Mouse (Mus musculus) intestine, embryonic 16.5 days (tissue): ENCODE measurements around the gene Nr4a3. TPM values are rescaled to one million over a fixed set of nuclear protein-coding genes. Genes with fewer than 3 reads are reported as not detected.

Experiments
- ATAC-seq: fragments of 200-750 bp; cut with Nextera tagmentation; 2 replicates; pipeline ENCODE4 v1.8.0; 2017; ENCODE audit warnings: moderate TSS enrichment, moderate library complexity
- H3K27ac ChIP-seq: fragments of 300-500 bp; sonication (generic); 2 replicates; pipeline ENCODE4 v1.5.1; 2014; ENCODE audit warnings: mild to moderate bottlenecking, low read length
- H3K27me3 ChIP-seq: fragments of 300-500 bp; sonication (generic); replicated peaks from 2 replicates; pipeline ENCODE4 v1.6.1; 2014; ENCODE audit warnings: low read length, control low read depth, mixed read lengths; ENCODE audit not compliant: control insufficient read depth, insufficient read depth
- H3K36me3 ChIP-seq: fragments of 300-500 bp; sonication (generic); 2 replicates; pipeline ENCODE4 v1.6.1; 2014; ENCODE audit warnings: low read length, control low read depth; ENCODE audit not compliant: control insufficient read depth, insufficient read depth
- H3K4me1 ChIP-seq: fragments of 300-500 bp; sonication (generic); 2 replicates; pipeline ENCODE4 v1.6.1; 2014; ENCODE audit warnings: low read length, control low read depth, mixed read lengths; ENCODE audit not compliant: control insufficient read depth, insufficient read depth
- H3K4me2 ChIP-seq: fragments of 300-500 bp; sonication (generic); 2 replicates; pipeline ENCODE4 v1.6.1; 2014; ENCODE audit warnings: low read depth, low read length, control low read depth
- H3K4me3 ChIP-seq: fragments of 300-500 bp; sonication (generic); 2 replicates; pipeline ENCODE4 v1.5.1; 2014; ENCODE audit warnings: mild to moderate bottlenecking, low read length
- H3K9ac ChIP-seq: fragments of 300-500 bp; sonication (generic); 2 replicates; pipeline ENCODE4 v1.6.1; 2014; ENCODE audit warnings: low read depth, low read length
- H3K9me3 ChIP-seq: fragments of 300-500 bp; sonication (generic); 2 replicates; pipeline ENCODE4 v1.6.1; 2016; ENCODE audit warnings: low read length, control low read depth; ENCODE audit not compliant: control insufficient read depth
- WGBS: fragments of 180-500 bp; shearing (Covaris S2); extraction: QIAGEN DNeasy Blood & Tissue Kit; methylation state at CpG from one replicate; pipeline ENCODE4 v1.1.7; 2014; 5-methylcytosine and 5-hydroxymethylcytosine counted together
- polyA plus RNA-seq: library from polyadenylated mRNA; unstranded; fragments of >200 nt; fragmentation: Nextera tagmentation; extraction: Ambion mirVana; gene quantifications from 2 replicates; pipeline ENCODE4 v1.2.1, GENCODE M21; 2015

Gene Nr4a3
- polyA plus RNA-seq, 1 experiment from 2014 or later, result 0.16 TPM

GRCm38 (mm10) chr4:48124773-48125469 is 80.0 kb downstream of the Nr4a3 start, which contains the start of gene Stx17:
Stx17 (plus strand) TSS chr4:48124915.
- Histone ChIP-seq H3K9me3 (no peaks in the 10 kb centered on the region), H3K27me3 (no peaks in the 10 kb centered on the region), H3K4me3 (peak within 1 kb of the TSS; percentile 95), H3K27ac (peak within 1 kb of the TSS; percentile 33), H3K36me3 (no peaks in the 10 kb centered on the region), H3K4me1 (0 out of 2 replicates have a peak, but pooled peaks cover 5% of the 10 kb centered on the region), H3K9ac (peak within 1 kb of the TSS; percentile 96), H3K4me2 (peak within 1 kb of the TSS; percentile 73)
- 1% methylated on average over 56 of the region's 58 CpGs for WGBS
- peak; percentile 100 for ATAC-seq

DNA sequence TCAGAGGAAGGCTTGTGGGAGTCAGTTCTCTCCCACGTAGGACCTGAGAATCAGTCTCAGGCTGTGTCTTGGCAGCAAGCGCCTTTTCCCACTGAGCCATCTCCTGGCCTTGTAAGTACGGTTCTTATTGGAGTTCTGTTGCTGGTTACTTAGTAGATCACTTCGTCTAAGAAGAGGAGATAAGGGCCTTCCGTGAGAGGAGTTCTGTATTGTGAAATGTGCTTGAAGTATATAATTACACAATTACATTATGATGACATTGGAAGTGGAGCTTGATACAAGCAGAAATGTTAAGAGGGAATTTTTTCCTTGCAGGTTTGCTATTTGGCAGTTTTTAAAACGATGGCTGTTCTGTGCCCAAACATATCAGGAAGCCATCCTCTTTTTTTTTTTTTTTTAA is 85.4 kb downstream of the Nr4a3 start:
- no peak for ATAC-seq
- Histone ChIP-seq H3K27ac (no peak overlapping the region), H3K4me1 (0 out of 2 replicates have a peak, but pooled peaks cover 4% of the 10 kb centered on the region), H3K9me3 (no peaks in the 10 kb centered on the region), H3K36me3 (no peaks in the 10 kb centered on the region), H3K9ac (no peak overlapping the region), H3K4me2 (no peak overlapping the region), H3K4me3 (no peak overlapping the region), H3K27me3 (no peaks in the 10 kb centered on the region)
- whole genome bisulfite sequencing, result 82% methylated on average over 6 of the region's 6 CpGs

GRCm38 (mm10) chr4:48131606-48132005 is 86.7 kb downstream of the Nr4a3 start:
- no peak overlapping the region for H3K4me3 ChIP-seq
- no peaks in the 10 kb centered on the region for H3K27me3 ChIP-seq
- no peak for ATAC-seq
- H3K4me1 ChIP-seq, result no peaks in the 10 kb centered on the region
- no peak overlapping the region for H3K9ac ChIP-seq
- WGBS, result 88% methylated on average over 9 of the region's 9 CpGs
- no peak overlapping the region for H3K4me2 ChIP-seq
- H3K9me3 ChIP-seq, result no peaks in the 10 kb centered on the region
- no peak overlapping the region for H3K27ac ChIP-seq
- H3K36me3 ChIP-seq, result no peaks in the 10 kb centered on the region

DNA sequence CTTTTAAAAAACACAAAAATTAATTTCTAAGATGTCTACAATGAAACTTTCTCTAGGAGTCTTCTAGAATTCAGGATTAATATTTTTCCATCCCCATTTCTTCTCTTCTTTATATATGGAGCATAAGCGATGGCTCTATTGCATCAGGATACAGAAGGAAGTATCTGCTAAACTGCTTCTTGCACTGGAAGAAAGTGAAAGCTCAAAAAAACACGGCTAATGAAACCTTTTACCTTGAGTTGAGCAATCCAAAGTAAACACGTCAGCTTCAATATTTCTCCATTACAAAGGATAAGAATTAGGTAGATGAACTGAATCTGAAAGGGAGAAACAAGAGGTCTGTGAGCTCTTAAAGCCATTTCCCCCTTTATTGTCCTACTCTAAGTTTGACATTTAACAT is 87.8 kb downstream of the Nr4a3 start:
- Histone ChIP-seq H3K4me1 (no peaks in the 10 kb centered on the region), H3K4me2 (no peak overlapping the region), H3K9ac (no peak overlapping the region), H3K27ac (no peak overlapping the region), H3K9me3 (no peaks in the 10 kb centered on the region), H3K36me3 (no peaks in the 10 kb centered on the region), H3K27me3 (no peaks in the 10 kb centered on the region), H3K4me3 (no peak overlapping the region)
- ATAC-seq, result no peak
- 68% methylated on average over 3 of the region's 3 CpGs for WGBS

Other genes starting within 250 kb of the Nr4a3 start
- gene Stx17, start 79.8 kb downstream of the Nr4a3 start, polyA plus RNA-seq, result 21.4 and 24.5 TPM in 2 replicates
- 105 and 108 TPM in 2 replicates for gene Erp44, start 234.4 kb downstream of the Nr4a3 start, polyA plus RNA-seq
- gene Invs, start 234.6 kb downstream of the Nr4a3 start, polyA plus RNA-seq, result 5.6 and 5.8 TPM in 2 replicates